Mouse (Mus musculus): ENCODE measurements around the gene Tmem100.

- TF ChIP-seq POLR2A (IDR thresholded peaks at IDR 0.05; ENCODE audit: borderline replicate concordance, extremely low read depth, low read depth, low read length) (no peak), CTCF (IDR thresholded peaks at IDR 0.05; ENCODE audit: insufficient read depth, low read length) (no peak)
These were observed 29.5 kb upstream of the Tmem100 start for GRCm38 (mm10) chr11:90000666-90001065.

Measured in lung, adult 2 months (tissue).